17 mouse cellular contexts compared by ENCODE assay signal in the genomic region with DNA sequence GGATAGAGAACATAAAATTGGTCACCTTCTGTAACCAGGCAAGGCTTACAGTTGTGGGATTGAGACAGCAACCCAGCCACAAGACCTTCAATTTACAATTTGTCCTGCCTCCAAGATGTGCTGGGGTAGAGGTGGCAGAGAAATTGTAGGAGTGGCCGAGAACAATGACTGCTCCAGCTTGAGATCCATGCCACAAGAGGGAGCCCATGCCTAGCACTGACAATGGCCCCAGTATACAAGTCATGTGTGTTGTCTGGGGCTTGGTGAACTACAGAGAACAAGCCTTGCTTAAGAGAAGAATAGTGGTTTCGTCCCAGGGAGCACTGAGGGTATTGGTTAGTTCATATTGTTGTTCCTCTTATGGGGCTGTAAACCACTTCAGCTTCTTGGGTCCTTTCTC.
DNase-seq lines count a peak whose midpoint lies in the region; ATAC-seq and TF ChIP-seq lines count a peak whose summit lies in the region.
"Had no signal": no experiment of that assay in that cellular context is flagged by ENCODE, and none has a peak within 500 bp of the region (broad histone marks: within the 10 kb centered on the region; RNA-seq: fewer than 3 reads in every experiment).

No protein-coding gene starts in this region.

- WGBS in hindbrain, embryonic 11.5 days = 79% methylated on average over 2 of the region's 2 CpGs

- TF ChIP-seq CTCF in layer of hippocampus, adult 2 months (conservative IDR thresholded peaks at IDR 0.05) = peak; percentile 52

- H3K4me3 ChIP-seq in layer of hippocampus, adult 2 months = no peak overlapping the region
- H3K4me3 ChIP-seq in hindbrain, embryonic 11.5 days (ENCODE audit: low read depth, low read length) = no peak overlapping the region
- H3K4me3 ChIP-seq: embryonic facial prominence, embryonic 13.5 days; heart, adult 2 months; hindbrain, embryonic 12.5 days; kidney, embryonic 15.5 days; megakaryocyte, embryonic 14.5 days; midbrain, embryonic 15.5 days had no signal

- H3K4me1 ChIP-seq in hindbrain, embryonic 11.5 days (replicated peaks; ENCODE audit: control insufficient read depth, insufficient read depth, low read length) = no peaks in the 10 kb centered on the region
- H3K4me1 ChIP-seq: embryonic facial prominence, embryonic 13.5 days; hindbrain, embryonic 12.5 days; kidney, embryonic 15.5 days; megakaryocyte, embryonic 14.5 days; midbrain, embryonic 15.5 days had no signal

- ATAC-seq in hindbrain, embryonic 11.5 days (ENCODE audit: low FRiP score) = no peak
- ATAC-seq: midbrain, embryonic 15.5 days had no signal

- H3K4me2 ChIP-seq in hindbrain, embryonic 11.5 days (replicated peaks; ENCODE audit: low read depth, low read length) = no peak overlapping the region
- H3K4me2 ChIP-seq: embryonic facial prominence, embryonic 13.5 days; hindbrain, embryonic 12.5 days; kidney, embryonic 15.5 days; midbrain, embryonic 15.5 days had no signal

- no peaks in the 10 kb centered on the region for H3K9me3 ChIP-seq in hindbrain, embryonic 11.5 days (ENCODE audit: control insufficient read depth, low read length)
- H3K9me3 ChIP-seq: embryonic facial prominence, embryonic 13.5 days; hindbrain, embryonic 12.5 days; kidney, embryonic 15.5 days; megakaryocyte, embryonic 14.5 days; midbrain, embryonic 15.5 days had no signal

- DNase-seq in adrenal gland, postnatal 14 days = peak; percentile 21
- DNase-seq in adrenal gland, postnatal 4 days (ENCODE audit: low spot score in 2 of 2) = no peak
- no peak for DNase-seq in layer of hippocampus, adult 2 months (ENCODE audit: low spot score in 2 of 2)
- no peak for DNase-seq in layer of hippocampus, adult 9-10 months (ENCODE audit: low spot score)
- DNase-seq in 416B (ENCODE audit: low read depth) = peak; percentile 12
- peak; percentile 23 for DNase-seq in R1 (ENCODE audit: low read depth, low spot score)
- DNase-seq in hindbrain, embryonic 11.5 days (ENCODE audit: low spot score) = no peak
- DNase-seq in gastrocnemius, adult 18-20 months (ENCODE audit: low spot score) = no peak
- DNase-seq: cerebellum, postnatal 36 days; gastrocnemius, postnatal 14 days; heart, adult 2 months; right cerebral cortex, adult 18-20 months had no signal

- H3K27me3 ChIP-seq in hindbrain, embryonic 11.5 days (ENCODE audit: control insufficient read depth, insufficient read depth, low read length) = no peaks in the 10 kb centered on the region
- H3K27me3 ChIP-seq: embryonic facial prominence, embryonic 13.5 days; hindbrain, embryonic 12.5 days; kidney, embryonic 15.5 days; megakaryocyte, embryonic 14.5 days; midbrain, embryonic 15.5 days had no signal

- no peak overlapping the region for H3K9ac ChIP-seq in hindbrain, embryonic 11.5 days (ENCODE audit: low read depth, low read length)
- H3K9ac ChIP-seq: embryonic facial prominence, embryonic 13.5 days; hindbrain, embryonic 12.5 days; kidney, embryonic 15.5 days; midbrain, embryonic 15.5 days had no signal

- H3K27ac ChIP-seq in layer of hippocampus, adult 2 months = no peak overlapping the region
- no peak overlapping the region for H3K27ac ChIP-seq in hindbrain, embryonic 11.5 days (ENCODE audit: low read depth, low read length)
- H3K27ac ChIP-seq: embryonic facial prominence, embryonic 13.5 days; heart, adult 2 months; hindbrain, embryonic 12.5 days; kidney, embryonic 15.5 days; midbrain, embryonic 15.5 days had no signal

- no peaks in the 10 kb centered on the region for H3K36me3 ChIP-seq in hindbrain, embryonic 11.5 days (ENCODE audit: control insufficient read depth, insufficient read depth, low read length)
- H3K36me3 ChIP-seq: embryonic facial prominence, embryonic 13.5 days; hindbrain, embryonic 12.5 days; kidney, embryonic 15.5 days; midbrain, embryonic 15.5 days had no signal

Comparison
In these comparisons a context has a peak if more than half of its experiments do, and no peak if none do; other contexts are left out.
1. DNase-seq: peak in adrenal gland, postnatal 14 days (single experiment), 416B (single experiment) and R1 (single experiment); none in adrenal gland, postnatal 4 days (0 of 2), layer of hippocampus, adult 2 months (0 of 2), layer of hippocampus, adult 9-10 months (single experiment), hindbrain, embryonic 11.5 days (single experiment) and gastrocnemius, adult 18-20 months (single experiment).